Mouse (Mus musculus) heart, embryonic 10.5 days (tissue): ENCODE measurements around the gene Nos3. TPM values are rescaled to one million over a fixed set of nuclear protein-coding genes. Genes with fewer than 3 reads are reported as not detected.

Experiments used
- DNase-seq: peaks from one replicate; pipeline ENCODE4 v3.0.0-alpha.2; 2017; ENCODE audit warnings: low spot score
- H3K27ac ChIP-seq: fragments of 300-500 bp; sonication (generic); 2 replicates; pipeline ENCODE4 v1.5.1; 2016; ENCODE audit warnings: mild to moderate bottlenecking
- H3K27me3 ChIP-seq: fragments of 300-500 bp; sonication (generic); 2 replicates; pipeline ENCODE4 v1.6.1; 2016; ENCODE audit warnings: mild to moderate bottlenecking; ENCODE audit not compliant: poor library complexity, insufficient read depth, severe bottlenecking
- H3K36me3 ChIP-seq: fragments of 300-500 bp; sonication (generic); 2 replicates; pipeline ENCODE4 v1.6.1; 2016; ENCODE audit warnings: mild to moderate bottlenecking, moderate library complexity
- H3K4me1 ChIP-seq: fragments of 300-500 bp; sonication (generic); 2 replicates; pipeline ENCODE4 v1.6.1; 2016; ENCODE audit warnings: mild to moderate bottlenecking
- H3K4me3 ChIP-seq: fragments of 300-500 bp; sonication (generic); 2 replicates; pipeline ENCODE4 v1.5.1; 2016; ENCODE audit warnings: mild to moderate bottlenecking, moderate library complexity
- H3K9me3 ChIP-seq: fragments of 300-500 bp; sonication (generic); 2 replicates; pipeline ENCODE4 v1.6.1; 2016; ENCODE audit warnings: mild to moderate bottlenecking, moderate library complexity
- WGBS: fragments of 180-500 bp; shearing (Covaris S2); methylation state at CpG from one replicate; pipeline ENCODE4 v1.1.7; 2016; 5-methylcytosine and 5-hydroxymethylcytosine counted together
- polyA plus RNA-seq: library from polyadenylated mRNA; unstranded; fragments of >200 nt; fragmentation: Nextera tagmentation; extraction: Ambion mirVana; gene quantifications from 2 replicates; pipeline ENCODE4 v1.2.1, GENCODE M21; 2016

Gene Nos3
- polyA plus RNA-seq, 1 experiment from 2014 or later: 23.2 TPM

DNA sequence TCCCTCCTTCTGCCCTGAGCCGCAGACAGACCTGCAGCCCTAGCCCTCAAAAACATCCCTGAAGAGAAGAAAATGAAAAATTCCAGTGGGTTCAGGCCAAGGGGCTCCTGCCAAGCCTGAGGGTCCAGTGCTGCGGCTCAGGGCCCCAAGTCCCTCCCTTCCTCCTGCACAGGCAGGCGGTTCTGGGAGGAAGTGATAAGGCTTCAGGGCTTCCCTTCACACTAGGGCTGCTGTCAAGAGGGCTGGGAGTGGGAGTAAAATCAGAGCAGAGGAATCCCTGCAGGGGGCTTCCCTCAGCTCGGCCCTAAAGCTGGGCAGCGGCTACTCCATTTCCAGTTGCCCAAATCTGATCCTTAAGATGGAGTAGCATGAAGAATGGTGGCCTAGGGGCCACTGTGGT, 918 bp downstream of the Nos3 start:
- WGBS: 9% methylated on average over 5 of the region's 5 CpGs
- H3K36me3 ChIP-seq: peaks cover 8% of the 10 kb centered on the region
- peaks cover 54% of the 10 kb centered on the region for H3K4me1 ChIP-seq
- H3K27me3 ChIP-seq: no peaks in the 10 kb centered on the region
- peak overlapping the region; percentile 50 for H3K4me3 ChIP-seq
- H3K27ac ChIP-seq: peak overlapping the region; percentile 81
- no peak for DNase-seq
- no peaks in the 10 kb centered on the region for H3K9me3 ChIP-seq

DNA sequence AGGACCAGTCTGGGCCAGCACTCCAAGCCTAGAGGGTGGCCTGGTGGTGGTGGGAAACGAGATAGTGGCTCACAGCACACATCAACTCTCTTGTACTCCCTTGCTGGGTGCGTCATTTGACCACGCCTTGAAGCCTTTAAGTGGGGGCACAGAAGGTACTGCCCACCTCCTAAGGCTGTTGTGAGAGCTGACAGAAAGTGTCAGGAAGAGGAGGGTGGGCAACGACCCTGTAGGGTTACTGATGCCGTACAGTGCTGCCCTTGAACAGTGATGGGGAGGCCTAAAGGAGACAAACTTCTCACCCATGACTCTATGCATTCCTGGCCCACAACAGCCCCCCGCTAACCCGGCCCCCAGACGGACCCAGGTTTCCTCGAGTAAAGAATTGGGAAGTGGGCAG, 1.8 kb downstream of the Nos3 start:
- Histone ChIP-seq H3K4me3 (peak overlapping the region; percentile 50; the same call in 1 of the 2 replicates), H3K27me3 (no peaks in the 10 kb centered on the region), H3K9me3 (no peaks in the 10 kb centered on the region), H3K27ac (peak overlapping the region; percentile 2), H3K36me3 (peaks cover 9% of the 10 kb centered on the region), H3K4me1 (peaks cover 55% of the 10 kb centered on the region)
- WGBS: 70% methylated on average over 9 of the region's 9 CpGs
- no peak for DNase-seq

DNA sequence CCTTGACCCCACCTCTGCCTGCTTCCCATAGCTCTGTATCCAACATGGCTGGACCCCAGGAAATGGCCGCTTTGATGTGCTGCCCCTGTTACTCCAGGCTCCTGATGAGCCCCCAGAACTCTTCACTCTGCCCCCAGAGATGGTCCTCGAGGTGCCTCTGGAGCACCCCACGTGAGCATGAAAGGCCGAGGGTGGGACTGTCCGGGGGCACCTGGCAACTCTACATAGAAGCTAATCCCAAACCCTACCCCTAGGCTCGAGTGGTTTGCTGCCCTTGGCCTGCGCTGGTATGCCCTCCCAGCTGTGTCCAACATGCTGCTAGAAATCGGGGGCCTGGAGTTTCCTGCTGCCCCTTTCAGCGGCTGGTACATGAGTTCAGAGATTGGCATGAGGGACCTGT, 5.2 kb downstream of the Nos3 start:
- 85% methylated on average over 9 of the region's 9 CpGs for WGBS
- no peaks in the 10 kb centered on the region for H3K27me3 ChIP-seq

DNA sequence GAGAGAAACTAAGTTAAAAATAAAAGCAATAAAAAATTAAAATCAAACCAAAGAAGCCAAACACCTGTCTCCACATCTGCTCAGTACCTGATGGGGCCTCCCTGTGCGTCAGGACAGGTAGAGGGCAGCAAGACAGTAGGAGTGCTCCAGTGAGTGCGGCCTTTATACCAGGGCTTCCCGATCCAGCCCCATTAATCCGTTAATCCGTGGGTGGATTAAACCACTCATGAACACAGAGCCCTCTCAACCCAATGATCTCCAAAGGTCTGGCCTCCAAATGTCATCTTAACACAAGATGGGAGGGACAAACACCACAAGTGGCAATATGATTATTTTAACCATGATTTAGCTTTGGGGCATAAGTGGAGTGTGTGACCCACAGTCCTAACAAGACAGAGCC, 9.2 kb downstream of the Nos3 start:
- WGBS: 80% methylated on average over 5 of the region's 5 CpGs
- DNase-seq: no peak
- Histone ChIP-seq H3K36me3 (peaks cover 19% of the 10 kb centered on the region), H3K27ac (no peak overlapping the region), H3K9me3 (no peaks in the 10 kb centered on the region), H3K4me3 (no peak overlapping the region), H3K27me3 (0 out of 2 replicates have a peak, but pooled peaks cover 4% of the 10 kb centered on the region), H3K4me1 (peaks cover 23% of the 10 kb centered on the region)

More for the DNA sequence above, 5.2 kb downstream of the Nos3 start:
- no peak overlapping the region for H3K4me3 ChIP-seq
- H3K9me3 ChIP-seq: no peaks in the 10 kb centered on the region
- peaks cover 48% of the 10 kb centered on the region for H3K4me1 ChIP-seq
- H3K27ac ChIP-seq: no peak overlapping the region
- peaks cover 17% of the 10 kb centered on the region for H3K36me3 ChIP-seq
- no peak for DNase-seq

DNA sequence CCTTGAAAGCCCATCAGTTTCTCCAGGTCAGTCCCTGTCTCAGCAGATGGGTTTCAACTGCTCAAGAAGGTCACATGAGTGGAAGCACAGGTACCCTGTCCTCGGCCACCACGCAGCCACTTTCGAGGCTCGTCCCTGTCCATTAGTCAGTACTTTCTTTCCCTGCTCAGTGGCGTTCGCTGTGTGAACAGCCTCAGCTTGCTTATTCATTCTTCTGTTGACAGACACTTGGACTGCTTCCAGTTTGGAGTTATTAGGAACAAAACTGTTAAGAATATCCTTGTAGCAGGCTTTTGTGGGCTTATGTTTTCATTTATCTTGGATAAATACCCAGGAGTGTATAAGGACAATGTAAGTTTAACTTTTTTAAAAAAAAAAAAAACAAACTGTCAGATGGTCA, 9.6 kb downstream of the Nos3 start:
- Histone ChIP-seq H3K36me3 (peaks cover 19% of the 10 kb centered on the region), H3K9me3 (no peaks in the 10 kb centered on the region), H3K27me3 (0 out of 2 replicates have a peak, but pooled peaks cover 4% of the 10 kb centered on the region), H3K4me3 (no peak overlapping the region), H3K27ac (no peak overlapping the region), H3K4me1 (peaks cover 24% of the 10 kb centered on the region)
- 56% methylated on average over 6 of the region's 6 CpGs for WGBS
- DNase-seq: no peak

DNA sequence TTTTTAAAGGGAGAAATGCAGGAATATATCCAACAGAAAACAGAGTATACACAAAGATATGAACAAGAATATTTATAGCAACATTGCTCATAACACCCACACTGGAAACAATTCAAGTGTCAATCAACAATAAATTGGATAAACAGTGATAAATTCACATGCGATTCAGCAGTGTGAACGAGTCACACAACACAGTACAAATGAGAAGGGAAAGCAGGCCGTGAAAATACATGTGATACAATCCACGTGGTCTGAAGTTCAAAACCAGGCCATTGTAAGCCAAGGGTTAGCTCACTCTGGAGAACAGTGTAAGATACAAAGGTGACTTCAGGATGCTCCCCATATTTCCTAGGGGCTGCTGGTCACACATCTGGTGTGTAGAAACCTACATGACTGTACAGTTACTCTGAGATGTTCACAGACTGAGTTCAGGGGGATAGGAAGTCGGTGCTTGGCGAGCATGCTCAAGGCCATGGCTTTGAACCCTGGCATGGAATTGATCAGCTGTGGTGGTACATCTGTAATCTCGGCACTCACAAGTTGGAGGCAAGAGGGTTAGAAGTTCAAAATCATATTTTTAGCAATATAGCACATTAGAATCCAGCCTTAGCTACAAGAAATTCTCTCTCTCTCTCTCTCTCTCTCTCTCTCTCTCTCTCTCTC, 10.2 kb downstream of the Nos3 start:
- peaks cover 28% of the 10 kb centered on the region for H3K4me1 ChIP-seq
- DNase-seq: no peak
- 80% methylated on average over 7 of the region's 7 CpGs for WGBS
- peaks cover 17% of the 10 kb centered on the region for H3K36me3 ChIP-seq
- no peaks in the 10 kb centered on the region for H3K9me3 ChIP-seq
- H3K27ac ChIP-seq: no peak overlapping the region
- H3K4me3 ChIP-seq: no peak overlapping the region
- H3K27me3 ChIP-seq: 0 out of 2 replicates have a peak, but pooled peaks cover 4% of the 10 kb centered on the region

DNA sequence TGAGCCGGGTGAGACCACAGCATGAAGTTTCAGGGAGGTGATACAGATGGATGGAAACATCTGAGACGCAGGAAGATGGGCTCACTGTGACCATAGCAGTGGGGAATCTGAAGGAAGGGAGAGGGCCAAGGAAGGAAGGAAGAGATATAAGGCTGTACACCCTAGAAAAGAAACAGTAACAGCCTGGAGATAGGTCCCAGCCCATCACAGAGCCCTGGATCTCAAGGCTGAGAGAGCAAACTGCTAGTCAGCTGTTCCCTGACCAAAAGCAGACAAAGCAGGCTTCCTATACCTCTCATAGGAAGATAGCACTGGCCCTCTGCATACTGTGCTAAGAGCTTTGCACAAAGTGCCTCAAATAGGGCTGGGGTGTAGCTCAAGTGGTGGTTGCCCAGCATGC, 14.1 kb downstream of the Nos3 start:
- Histone ChIP-seq H3K4me3 (no peak overlapping the region), H3K4me1 (peaks cover 40% of the 10 kb centered on the region), H3K9me3 (no peaks in the 10 kb centered on the region), H3K27ac (no peak overlapping the region), H3K27me3 (0 out of 2 replicates have a peak, but pooled peaks cover 4% of the 10 kb centered on the region), H3K36me3 (peaks cover 12% of the 10 kb centered on the region)
- 76% methylated on average over 2 of the region's 2 CpGs for WGBS
- no peak for DNase-seq

DNA sequence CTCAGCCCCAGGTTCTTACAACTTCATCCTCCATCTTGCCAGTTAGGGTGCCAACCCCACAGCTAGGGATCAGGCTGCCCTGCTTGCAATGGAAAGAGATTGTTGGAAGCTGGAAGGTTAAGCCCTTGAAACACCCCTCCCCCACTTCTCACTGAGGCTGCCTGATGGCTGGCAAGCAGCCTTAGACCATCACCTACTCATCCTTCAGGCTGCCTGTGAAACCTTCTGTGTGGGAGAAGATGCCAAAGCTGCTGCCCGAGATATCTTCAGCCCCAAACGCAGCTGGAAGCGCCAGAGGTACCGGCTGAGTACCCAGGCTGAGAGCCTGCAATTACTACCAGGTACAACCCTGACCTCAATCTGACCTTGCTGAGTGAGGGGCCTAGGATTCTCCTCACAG, 14.9 kb downstream of the Nos3 start:
- Histone ChIP-seq H3K27ac (peak overlapping the region; percentile 18; the same call in 1 of the 2 replicates), H3K27me3 (0 out of 2 replicates have a peak, but pooled peaks cover 6% of the 10 kb centered on the region), H3K4me1 (peaks cover 46% of the 10 kb centered on the region), H3K9me3 (no peaks in the 10 kb centered on the region), H3K4me3 (no peak overlapping the region), H3K36me3 (peaks cover 12% of the 10 kb centered on the region)
- no peak for DNase-seq
- 55% methylated on average over 4 of the region's 4 CpGs for WGBS

DNA sequence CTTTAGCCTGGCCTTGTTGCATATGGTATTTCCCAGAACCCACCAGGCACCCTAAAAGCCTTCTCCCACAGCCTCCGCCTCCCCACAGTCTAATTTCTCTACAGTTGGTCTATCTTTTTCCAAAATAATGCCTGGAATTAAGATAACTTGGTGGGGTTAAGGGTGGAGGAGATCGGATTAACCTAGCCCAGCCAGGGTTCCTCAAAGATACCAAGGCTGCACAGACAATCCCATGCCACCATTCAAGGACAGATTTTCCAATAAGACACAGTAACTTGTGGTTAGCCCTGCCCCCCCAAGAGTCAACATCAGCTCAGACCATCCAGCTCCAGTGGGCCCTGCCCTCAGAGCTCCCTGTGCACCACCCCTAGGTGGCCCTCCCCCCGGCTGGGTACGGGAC, 15.9 kb downstream of the Nos3 start:
- Histone ChIP-seq H3K27me3 (peaks cover 16% of the 10 kb centered on the region), H3K4me3 (no peak overlapping the region), H3K36me3 (peaks cover 16% of the 10 kb centered on the region), H3K27ac (0 out of 2 replicates have a peak overlapping the region, but pooled peaks have one; percentile 7), H3K9me3 (no peaks in the 10 kb centered on the region), H3K4me1 (peaks cover 55% of the 10 kb centered on the region)
- no peak for DNase-seq
- WGBS: 88% methylated on average over 4 of the region's 4 CpGs

DNA sequence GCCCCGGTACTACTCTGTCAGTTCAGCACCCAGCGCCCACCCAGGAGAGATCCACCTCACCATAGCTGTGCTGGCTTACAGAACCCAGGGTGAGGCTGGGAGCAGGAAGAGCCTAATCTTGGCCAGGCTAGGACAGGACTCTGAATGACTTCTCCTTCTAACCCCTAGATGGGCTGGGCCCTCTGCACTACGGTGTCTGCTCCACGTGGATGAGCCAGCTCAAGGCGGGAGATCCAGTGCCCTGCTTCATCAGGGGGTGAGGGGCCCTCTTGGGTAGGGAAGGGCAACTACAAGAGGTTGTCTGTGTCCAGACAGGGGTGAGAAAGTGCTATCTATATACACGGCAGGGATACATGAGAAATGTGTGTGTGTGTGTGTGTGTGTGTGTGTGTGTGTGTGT, 16.9 kb downstream of the Nos3 start:
- H3K36me3 ChIP-seq: peaks cover 16% of the 10 kb centered on the region
- 64% methylated on average over 6 of the region's 6 CpGs for WGBS
- H3K9me3 ChIP-seq: no peaks in the 10 kb centered on the region
- peaks cover 26% of the 10 kb centered on the region for H3K27me3 ChIP-seq
- no peak overlapping the region for H3K27ac ChIP-seq
- no peak overlapping the region for H3K4me3 ChIP-seq
- H3K4me1 ChIP-seq: peaks cover 59% of the 10 kb centered on the region
- DNase-seq: no peak

DNA sequence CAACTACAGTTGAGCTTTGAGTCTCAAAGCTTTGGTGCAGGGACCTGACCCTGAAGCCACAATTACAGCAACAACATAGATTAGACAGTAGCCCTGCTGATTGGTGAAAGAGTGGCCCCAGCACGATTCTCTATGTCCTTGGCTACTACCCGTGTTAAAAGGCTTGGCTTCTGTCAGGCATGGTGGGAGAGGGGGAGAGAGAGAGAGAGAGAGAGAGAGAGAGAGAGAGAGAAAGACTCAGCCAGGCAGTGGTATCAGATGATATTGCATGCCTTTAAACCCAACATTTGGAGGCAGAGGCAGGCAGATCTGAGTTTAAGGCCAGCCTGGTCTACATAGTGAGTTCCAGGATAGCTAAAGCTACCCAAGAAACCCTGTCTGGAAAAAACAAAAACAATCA, 17.4 kb downstream of the Nos3 start:
- no peak overlapping the region for H3K27ac ChIP-seq
- 80% methylated on average over 2 of the region's 2 CpGs for WGBS
- H3K9me3 ChIP-seq: no peaks in the 10 kb centered on the region
- H3K4me1 ChIP-seq: peaks cover 62% of the 10 kb centered on the region
- H3K4me3 ChIP-seq: no peak overlapping the region
- DNase-seq: no peak
- peaks cover 31% of the 10 kb centered on the region for H3K27me3 ChIP-seq
- peaks cover 16% of the 10 kb centered on the region for H3K36me3 ChIP-seq

DNA sequence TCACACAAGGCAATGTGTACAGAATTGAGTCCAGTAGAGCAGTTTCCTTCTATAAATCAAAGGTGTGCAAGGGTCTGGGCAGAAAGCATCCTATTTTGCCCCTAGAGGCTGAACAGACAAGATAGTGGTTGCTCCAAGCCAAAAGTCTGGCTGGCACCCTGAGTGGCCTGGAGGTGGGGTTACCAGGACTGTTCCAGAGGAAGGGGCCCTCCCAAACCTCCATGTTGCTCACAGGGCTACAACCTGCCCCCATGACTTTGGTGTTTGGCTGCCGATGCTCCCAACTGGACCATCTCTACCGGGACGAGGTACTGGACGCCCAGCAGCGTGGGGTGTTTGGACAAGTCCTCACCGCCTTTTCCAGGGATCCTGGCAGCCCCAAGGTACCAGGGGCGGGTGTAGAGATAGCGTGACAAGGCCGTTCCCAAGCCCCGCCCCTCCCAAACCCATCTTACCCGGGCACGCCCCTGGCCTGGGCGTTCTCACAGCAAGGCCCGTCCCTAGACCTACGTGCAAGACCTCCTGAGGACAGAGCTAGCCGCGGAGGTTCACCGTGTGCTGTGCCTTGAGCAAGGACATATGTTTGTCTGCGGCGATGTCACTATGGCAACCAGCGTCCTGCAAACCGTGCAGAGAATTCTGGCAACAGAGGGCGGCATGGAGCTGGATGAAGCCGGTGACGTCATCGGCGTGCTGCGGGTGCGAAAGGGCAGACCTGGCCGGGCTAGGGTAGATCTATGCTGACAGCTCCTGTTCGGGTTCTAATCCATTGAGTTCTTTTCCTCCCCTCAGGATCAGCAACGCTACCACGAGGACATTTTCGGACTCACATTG, 18.6 kb downstream of the Nos3 start:
- Histone ChIP-seq H3K9me3 (no peaks in the 10 kb centered on the region), H3K36me3 (peaks cover 13% of the 10 kb centered on the region), H3K4me3 (peak overlapping the region; percentile 63), H3K27ac (peak overlapping the region; percentile 86), H3K27me3 (peaks cover 39% of the 10 kb centered on the region), H3K4me1 (peaks cover 66% of the 10 kb centered on the region)
- WGBS: under 1% methylated on average over 34 of the region's 34 CpGs
- peak; percentile 97 for DNase-seq

DNA sequence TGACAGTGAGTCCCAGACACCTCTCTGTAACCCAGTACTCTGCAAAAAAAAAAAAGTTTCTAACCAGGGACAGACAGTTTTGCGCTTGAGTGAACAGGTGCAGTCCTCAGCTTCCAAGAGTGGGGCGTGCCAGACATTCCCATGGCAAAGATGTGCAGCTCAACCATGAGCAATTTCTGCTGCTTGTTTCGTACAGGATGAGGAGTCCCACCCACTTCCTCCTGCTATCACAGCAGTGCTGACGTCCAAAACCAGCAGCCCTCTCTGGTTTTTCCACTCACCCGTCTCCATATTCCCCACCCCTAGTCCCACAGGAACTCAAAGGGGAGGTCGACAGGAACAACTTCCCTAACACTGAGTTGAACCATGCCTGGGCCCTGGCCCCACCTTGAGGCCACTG, 19.8 kb downstream of the Nos3 start:
- no peak overlapping the region for H3K4me3 ChIP-seq
- no peak for DNase-seq
- H3K27me3 ChIP-seq: peaks cover 46% of the 10 kb centered on the region
- 51% methylated on average over 6 of the region's 6 CpGs for WGBS
- H3K27ac ChIP-seq: peak overlapping the region; percentile 54; the same call in 1 of the 2 replicates
- peaks cover 13% of the 10 kb centered on the region for H3K36me3 ChIP-seq
- no peaks in the 10 kb centered on the region for H3K9me3 ChIP-seq
- peaks cover 73% of the 10 kb centered on the region for H3K4me1 ChIP-seq
